Mouse (Mus musculus): ENCODE data around the gene Nes. TPM values are rescaled to one million over a fixed set of nuclear protein-coding genes. Genes with fewer than 3 reads are reported as not detected.

The Nes gene
- polyA plus RNA-seq, 1 experiment from 2014 or later, result 20.0 TPM

GRCm38 (mm10) chr3:87987633-87988032, 16.8 kb downstream of the Nes start:
- no peaks in the 10 kb centered on the region for H3K36me3 ChIP-seq
- H3K27ac ChIP-seq, result no peak overlapping the region; the same call in 1 of the 2 replicates
- under 1% methylated on average over 15 of the region's 15 CpGs for WGBS
- peaks cover 45% of the 10 kb centered on the region for H3K27me3 ChIP-seq (replicated peaks)
- H3K4me2 ChIP-seq (replicated peaks), result peak overlapping the region; percentile 85
- H3K9ac ChIP-seq, result peak overlapping the region; percentile 23
- ATAC-seq, result peak; percentile 20; the same call in 1 of the 2 replicates
- no peaks in the 10 kb centered on the region for H3K9me3 ChIP-seq
- peaks cover 53% of the 10 kb centered on the region for H3K4me1 ChIP-seq (replicated peaks)
- H3K4me3 ChIP-seq (replicated peaks), result peak overlapping the region; percentile 36

DNA sequence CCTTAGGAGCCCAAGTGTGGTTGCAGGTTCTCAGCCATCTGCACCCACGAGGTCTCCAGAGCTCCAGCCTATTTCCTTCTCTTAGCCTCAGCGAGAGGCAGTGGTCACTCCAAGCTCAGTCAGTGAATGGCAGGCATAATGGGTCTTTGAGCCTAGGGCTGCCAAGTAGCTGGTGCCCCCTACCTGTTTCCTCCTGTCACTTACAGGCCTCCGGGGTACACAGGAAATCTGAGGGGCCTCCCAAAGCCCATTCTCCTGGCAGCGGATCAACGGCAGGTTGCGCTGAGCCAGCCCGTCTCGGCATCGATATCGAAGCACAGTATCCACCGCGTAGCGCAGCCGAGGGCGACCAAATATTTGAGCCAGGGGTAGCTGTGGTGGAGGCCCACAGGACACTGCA, 17.2 kb downstream of the Nes start:
- Histone ChIP-seq H3K9me3 (no peaks in the 10 kb centered on the region), H3K4me3 (replicated peaks) (peak overlapping the region; percentile 36), H3K36me3 (no peaks in the 10 kb centered on the region), H3K27me3 (replicated peaks) (peaks cover 50% of the 10 kb centered on the region), H3K4me2 (replicated peaks) (peak overlapping the region; percentile 85), H3K9ac (peak overlapping the region; percentile 23), H3K4me1 (replicated peaks) (peaks cover 50% of the 10 kb centered on the region), H3K27ac (no peak overlapping the region)
- ATAC-seq, result no peak
- WGBS, result 5% methylated on average over 15 of the region's 15 CpGs

GRCm38 (mm10) chr3:87989935-87990334, 19.1 kb downstream of the Nes start:
- 28% methylated on average over 10 of the region's 10 CpGs for WGBS
- Histone ChIP-seq H3K9me3 (no peaks in the 10 kb centered on the region), H3K9ac (no peak overlapping the region), H3K36me3 (no peaks in the 10 kb centered on the region), H3K27me3 (replicated peaks) (peaks cover 67% of the 10 kb centered on the region), H3K27ac (no peak overlapping the region), H3K4me3 (replicated peaks) (no peak overlapping the region), H3K4me1 (replicated peaks) (peaks cover 35% of the 10 kb centered on the region), H3K4me2 (replicated peaks) (no peak overlapping the region)
- ATAC-seq, result no peak

DNA sequence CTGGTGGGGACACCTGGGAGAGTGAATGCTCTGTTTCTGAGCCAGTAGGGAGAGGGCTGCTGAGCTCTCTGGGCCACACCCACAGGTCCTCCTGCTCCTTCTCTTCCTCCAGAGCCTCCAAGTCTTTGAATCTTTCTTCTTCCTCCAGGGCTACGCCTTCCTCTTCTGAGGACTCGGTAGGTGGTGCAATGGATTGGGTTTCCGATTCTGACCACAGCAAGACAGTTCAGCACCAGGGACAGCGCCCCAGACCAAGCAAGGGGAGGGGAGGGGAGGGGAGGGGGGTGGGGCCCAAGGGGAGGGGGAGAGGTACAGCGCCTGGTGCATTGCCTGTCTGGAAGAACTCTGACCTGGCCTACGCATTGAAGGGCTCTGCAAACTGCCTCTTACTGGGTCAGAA, 22.6 kb downstream of the Nes start:
- Histone ChIP-seq H3K27me3 (replicated peaks) (peaks cover 98% of the 10 kb centered on the region), H3K4me3 (replicated peaks) (no peak overlapping the region), H3K36me3 (no peaks in the 10 kb centered on the region), H3K4me1 (replicated peaks) (peaks cover 8% of the 10 kb centered on the region), H3K4me2 (replicated peaks) (no peak overlapping the region), H3K27ac (no peak overlapping the region), H3K9ac (no peak overlapping the region), H3K9me3 (no peaks in the 10 kb centered on the region)
- ATAC-seq, result 0 out of 2 replicates have a peak, but pooled peaks have one; percentile 18
- WGBS, result 0% methylated on average over 5 of the region's 6 CpGs

GRCm38 (mm10) chr3:87995331-87995730, 24.5 kb downstream of the Nes start:
- H3K27me3 ChIP-seq (replicated peaks), result peaks cover 98% of the 10 kb centered on the region
- H3K9ac ChIP-seq, result no peak overlapping the region
- ATAC-seq, result no peak
- H3K4me1 ChIP-seq (replicated peaks), result peaks cover 15% of the 10 kb centered on the region
- no peak overlapping the region for H3K4me3 ChIP-seq (replicated peaks)
- WGBS, result 35% methylated on average over 11 of the region's 11 CpGs
- H3K27ac ChIP-seq, result no peak overlapping the region
- H3K9me3 ChIP-seq, result no peaks in the 10 kb centered on the region
- H3K4me2 ChIP-seq (replicated peaks), result no peak overlapping the region
- no peaks in the 10 kb centered on the region for H3K36me3 ChIP-seq

- peak overlapping the region; percentile 75; the same call in 1 of the 2 replicates for H3K4me2 ChIP-seq (replicated peaks)
- WGBS, result 5% methylated on average over 15 of the region's 15 CpGs
- no peak overlapping the region for H3K9ac ChIP-seq
- no peak for ATAC-seq
- no peak overlapping the region for H3K27ac ChIP-seq
- no peaks in the 10 kb centered on the region for H3K9me3 ChIP-seq
- peaks cover 15% of the 10 kb centered on the region for H3K4me1 ChIP-seq (replicated peaks)
- no peak overlapping the region for H3K4me3 ChIP-seq (replicated peaks)
- no peaks in the 10 kb centered on the region for H3K36me3 ChIP-seq
- peaks cover 98% of the 10 kb centered on the region for H3K27me3 ChIP-seq (replicated peaks)
Observed at GRCm38 (mm10) chr3:87996401-87996800, 25.5 kb downstream of the Nes start.

GRCm38 (mm10) chr3:87996971-87997614, 26.2 kb downstream of the Nes start:
- Histone ChIP-seq H3K4me2 (replicated peaks) (peak overlapping the region; percentile 75), H3K4me1 (replicated peaks) (peaks cover 15% of the 10 kb centered on the region), H3K9ac (no peak overlapping the region; the same call in 1 of the 2 replicates), H3K9me3 (no peaks in the 10 kb centered on the region), H3K27me3 (replicated peaks) (peaks cover 98% of the 10 kb centered on the region), H3K4me3 (replicated peaks) (peak overlapping the region; percentile 36), H3K27ac (no peak overlapping the region), H3K36me3 (no peaks in the 10 kb centered on the region)
- ATAC-seq, result 0 out of 2 replicates have a peak, but pooled peaks have one; percentile 54
- WGBS, result 1% methylated on average over 49 of the region's 49 CpGs

GRCm38 (mm10) chr3:87998747-87999146, 27.9 kb downstream of the Nes start:
- Histone ChIP-seq H3K27ac (no peak overlapping the region), H3K27me3 (replicated peaks) (peaks cover 100% of the 10 kb centered on the region), H3K36me3 (no peaks in the 10 kb centered on the region), H3K4me3 (replicated peaks) (no peak overlapping the region), H3K4me2 (replicated peaks) (no peak overlapping the region), H3K9me3 (0 out of 2 replicates have a peak, but pooled peaks cover 3% of the 10 kb centered on the region), H3K9ac (no peak overlapping the region), H3K4me1 (replicated peaks) (peaks cover 15% of the 10 kb centered on the region)
- WGBS, result 5% methylated on average over 7 of the region's 7 CpGs
- no peak for ATAC-seq

DNA sequence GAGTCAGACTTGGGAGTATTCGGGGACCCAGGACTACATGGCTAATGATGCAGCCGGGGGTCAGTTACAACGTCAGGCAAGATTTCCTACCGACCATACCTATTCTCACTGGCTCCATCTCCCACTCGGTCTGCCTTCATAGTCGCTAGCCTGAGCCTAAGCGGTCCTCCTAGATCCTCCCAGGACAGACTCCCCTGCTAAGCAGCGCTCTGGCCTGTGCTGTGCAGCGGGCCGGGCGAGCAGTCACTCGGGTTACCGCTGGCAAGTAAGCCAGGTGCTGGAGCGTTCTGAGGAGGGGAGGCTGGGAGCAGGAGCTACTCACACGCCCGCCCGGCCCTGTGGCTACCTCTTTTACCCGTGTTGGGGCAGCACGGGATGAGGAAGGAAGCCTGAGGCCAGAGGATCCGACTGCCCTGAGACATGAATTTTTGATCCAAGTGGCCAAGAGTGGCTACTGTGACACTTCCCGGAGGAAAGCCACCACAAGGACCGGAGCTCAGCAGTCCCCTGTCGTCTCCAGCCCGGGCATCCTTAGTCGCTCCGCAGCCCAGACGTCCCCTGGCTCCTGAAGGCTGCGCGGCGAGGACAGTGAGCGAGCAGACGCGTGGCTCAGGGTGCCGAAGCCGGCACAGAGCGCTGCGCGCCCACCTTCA, 28.5 kb downstream of the Nes start:
- Histone ChIP-seq H3K4me2 (replicated peaks) (peak overlapping the region; percentile 56), H3K4me3 (replicated peaks) (peak overlapping the region; percentile 29), H3K9ac (0 out of 2 replicates have a peak overlapping the region, but pooled peaks have one; percentile 6), H3K27ac (no peak overlapping the region), H3K36me3 (no peaks in the 10 kb centered on the region), H3K9me3 (0 out of 2 replicates have a peak, but pooled peaks cover 3% of the 10 kb centered on the region), H3K4me1 (replicated peaks) (peaks cover 15% of the 10 kb centered on the region), H3K27me3 (replicated peaks) (peaks cover 96% of the 10 kb centered on the region)
- whole genome bisulfite sequencing, result under 1% methylated on average over 38 of the region's 38 CpGs
- ATAC-seq, result no peak

DNA sequence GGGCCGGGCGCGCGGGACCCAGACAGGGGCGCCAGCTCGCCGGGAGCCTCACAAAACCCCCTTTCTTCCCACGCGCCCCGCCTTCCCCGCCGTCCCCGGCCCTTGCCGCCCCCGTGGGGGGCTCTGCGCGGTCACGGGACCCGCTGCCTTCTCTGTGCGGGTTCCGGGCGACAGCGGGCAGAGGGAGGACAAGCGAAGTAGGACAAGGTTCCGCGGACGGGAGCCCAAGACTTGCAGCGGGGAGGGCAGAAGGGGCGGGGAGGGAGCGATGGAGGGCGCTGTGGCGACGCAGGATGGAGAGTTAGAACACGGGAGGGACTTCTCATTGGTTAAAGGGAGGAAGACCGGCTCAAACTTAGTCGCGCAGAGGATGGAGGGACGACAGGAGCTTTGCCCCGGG, 29.3 kb downstream of the Nes start, which contains the start of gene Bcan:
TSS of gene Bcan (minus strand) at position 50 of the 400 bp plus-strand sequence.
- 0 out of 2 replicates have a peak, but pooled peaks cover 3% of the 10 kb centered on the region for H3K9me3 ChIP-seq
- H3K36me3 ChIP-seq, result no peaks in the 10 kb centered on the region
- no peak for ATAC-seq
- 1% methylated on average over 39 of the region's 39 CpGs for WGBS
- H3K9ac ChIP-seq, result peak within 1 kb of the TSS; percentile 6; the same call in 1 of the 2 replicates
- peaks cover 15% of the 10 kb centered on the region for H3K4me1 ChIP-seq (replicated peaks)
- peaks cover 91% of the 10 kb centered on the region for H3K27me3 ChIP-seq (replicated peaks)
- H3K27ac ChIP-seq, result no peak within 1 kb of the TSS
- H3K4me2 ChIP-seq (replicated peaks), result peak within 1 kb of the TSS; percentile 56
- peak within 1 kb of the TSS; percentile 29 for H3K4me3 ChIP-seq (replicated peaks)

- Histone ChIP-seq H3K27ac (no peak overlapping the region), H3K9me3 (0 out of 2 replicates have a peak, but pooled peaks cover 3% of the 10 kb centered on the region), H3K9ac (no peak overlapping the region), H3K4me2 (replicated peaks) (no peak overlapping the region; the same call in 1 of the 2 replicates), H3K4me3 (replicated peaks) (peak overlapping the region; percentile 29; the same call in 1 of the 2 replicates), H3K36me3 (no peaks in the 10 kb centered on the region), H3K4me1 (replicated peaks) (peaks cover 15% of the 10 kb centered on the region), H3K27me3 (replicated peaks) (peaks cover 88% of the 10 kb centered on the region)
- ATAC-seq, result no peak
- 17% methylated on average over 11 of the region's 11 CpGs for WGBS
Observed at GRCm38 (mm10) chr3:88000816-88001595, 30.1 kb downstream of the Nes start.
